Mouse (Mus musculus) myocyte (in vitro differentiated cells): ENCODE results near the gene Ttll5.

Source experiments
- CEBPB ChIP-seq: IDR thresholded peaks from 2 replicates; pipeline ENCODE4 v1.6.1; 2011; ENCODE audit warnings: mild to moderate bottlenecking, moderate library complexity; ENCODE audit not compliant: poor library complexity, insufficient read depth, severe bottlenecking
- E2F4 ChIP-seq: IDR thresholded peaks from one replicate; pipeline ENCODE4 v1.6.1; 2011; ENCODE audit warnings: mild to moderate bottlenecking, control low read depth, moderate library complexity; ENCODE audit not compliant: insufficient read depth
- MAX ChIP-seq: IDR thresholded peaks from one replicate; pipeline ENCODE4 v1.6.1; 2011; ENCODE audit warnings: low read depth, mild to moderate bottlenecking, control low read depth
- MYOD1 ChIP-seq, 3 experiments: IDR thresholded peaks; one replicate each; pipeline ENCODE4 v1.6.1; 2011; ENCODE audit warnings: control low read depth in 2 of 3, low read depth in 2 of 3, mild to moderate bottlenecking in 2 of 3, moderate library complexity in 1 of 3; ENCODE audit not compliant: insufficient read length in 2 of 3, control insufficient read depth in 1 of 3
- MYOG ChIP-seq, 3 experiments: IDR thresholded peaks; one replicate each; pipeline ENCODE4 v1.6.1; 2011; ENCODE audit warnings: control low read depth in 2 of 3, low read depth in 2 of 3, mild to moderate bottlenecking in 2 of 3; ENCODE audit not compliant: insufficient read length in 2 of 3, control insufficient read depth in 1 of 3, insufficient read depth in 1 of 3
- POLR2A ChIP-seq: IDR thresholded peaks from one replicate; pipeline ENCODE4 v1.6.1; 2011; ENCODE audit warnings: low read depth, mild to moderate bottlenecking, control low read depth, moderate library complexity; ENCODE audit not compliant: insufficient read length
- POLR2AphosphoS2 ChIP-seq: IDR thresholded peaks from one replicate; pipeline ENCODE4 v1.6.1; 2011; ENCODE audit warnings: low read depth, control low read depth; ENCODE audit not compliant: insufficient read length
- REST ChIP-seq: IDR thresholded peaks from one replicate; pipeline ENCODE4 v1.6.1; 2011; ENCODE audit warnings: mild to moderate bottlenecking, control low read depth, moderate library complexity; ENCODE audit not compliant: insufficient read depth, insufficient read length
- SRF ChIP-seq: IDR thresholded peaks from one replicate; pipeline ENCODE4 v1.6.1; 2011; ENCODE audit warnings: low read depth; ENCODE audit not compliant: control insufficient read depth, insufficient read length
- USF1 ChIP-seq: IDR thresholded peaks from one replicate; pipeline ENCODE4 v1.6.1; 2011; ENCODE audit warnings: low read depth, mild to moderate bottlenecking, control low read depth, moderate library complexity

DNA sequence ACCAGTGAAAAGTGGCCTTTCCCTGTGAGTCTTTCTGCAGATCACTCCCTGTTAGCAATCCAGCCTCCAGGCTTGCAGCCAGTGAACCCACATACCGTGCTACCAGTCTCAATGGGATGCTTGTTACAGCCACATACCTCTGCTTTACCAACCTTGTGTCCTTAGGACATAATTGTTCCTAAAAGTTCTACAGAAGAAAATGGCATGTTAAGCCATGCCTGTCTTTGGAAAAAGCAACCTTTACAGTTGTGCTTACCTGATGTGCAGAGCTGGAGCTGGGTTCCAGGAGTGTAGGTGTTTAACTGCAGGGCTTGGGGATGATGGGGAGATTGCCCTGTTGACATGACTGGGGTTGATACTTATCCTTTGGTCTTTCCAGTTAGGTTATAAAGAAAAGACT lies 203.3 kb downstream of the Ttll5 start:
- TF ChIP-seq POLR2AphosphoS2 (no peak), MAX (no peak), POLR2A (no peak), USF1 (no peak), E2F4 (no peak), MYOG (IDR thresholded peaks at IDR 0.05; ENCODE audit: control insufficient read depth in 1 of 3, insufficient read depth in 1 of 3, insufficient read length in 2 of 3, low read depth in 2 of 3) (no peak), REST (no peak), MYOD1 (IDR thresholded peaks at IDR 0.05; ENCODE audit: control insufficient read depth in 1 of 3, insufficient read length in 2 of 3, low read depth in 2 of 3) (no peak), CEBPB (no peak), SRF (no peak)
